Mouse (Mus musculus) kidney, embryonic 14.5 days (tissue): ENCODE measurements at regions not wholly inside any gene's neighbourhood (a gene's known extent, or its start where the extent isn't known, plus 50 kb on each side); places are given as distances from the start of the nearest gene placed in this dataset.
"Not testable (repeated sequence)": the region's sequence is repeated elsewhere in the genome, so short reads cannot be mapped to it uniquely, and the experiment has no call there.

ENCODE experiments used
- ATAC-seq: fragments of 200-750 bp; cut with Nextera tagmentation; 2 replicates; pipeline ENCODE4 v1.8.0; 2017; ENCODE audit warnings: moderate number of reproducible peaks, mild to moderate bottlenecking, moderate TSS enrichment, moderate library complexity; ENCODE audit not compliant: low FRiP score, low TSS enrichment
- H3K27ac ChIP-seq: fragments of 300-500 bp; sonication (generic); 2 replicates; pipeline ENCODE4 v1.5.1; 2014; ENCODE audit warnings: low read depth, mild to moderate bottlenecking, low read length, moderate library complexity, mixed read lengths
- H3K27me3 ChIP-seq: fragments of 300-500 bp; sonication (generic); 2 replicates; pipeline ENCODE4 v1.6.1; 2014; ENCODE audit warnings: mild to moderate bottlenecking, low read length; ENCODE audit not compliant: control insufficient read depth, insufficient read depth
- H3K36me3 ChIP-seq: fragments of 300-500 bp; sonication (generic); 2 replicates; pipeline ENCODE4 v1.6.1; 2014; ENCODE audit warnings: low read length, mixed read lengths; ENCODE audit not compliant: control insufficient read depth, insufficient read depth
- H3K4me1 ChIP-seq: fragments of 300-500 bp; sonication (generic); 2 replicates; pipeline ENCODE4 v1.6.1; 2014; ENCODE audit warnings: low read length, mixed read lengths; ENCODE audit not compliant: control insufficient read depth, insufficient read depth
- H3K4me2 ChIP-seq: fragments of 300-500 bp; sonication (generic); replicated peaks from 2 replicates; pipeline ENCODE4 v1.6.1; 2014; ENCODE audit warnings: low read depth, mild to moderate bottlenecking, low read length
- H3K4me3 ChIP-seq: fragments of 300-500 bp; sonication (generic); 2 replicates; pipeline ENCODE4 v1.5.1; 2014; ENCODE audit warnings: mild to moderate bottlenecking, low read length
- H3K9ac ChIP-seq: fragments of 300-500 bp; sonication (generic); 2 replicates; pipeline ENCODE4 v1.6.1; 2014; ENCODE audit warnings: low read depth, mild to moderate bottlenecking, low read length, moderate library complexity
- H3K9me3 ChIP-seq: fragments of 300-500 bp; sonication (generic); 2 replicates; pipeline ENCODE4 v1.6.1; 2016; ENCODE audit warnings: low read length; ENCODE audit not compliant: control insufficient read depth
- WGBS: fragments of 180-500 bp; shearing (Covaris S2); extraction: QIAGEN DNeasy Blood & Tissue Kit; methylation state at CpG from one replicate; pipeline ENCODE4 v1.1.7; 2014; 5-methylcytosine and 5-hydroxymethylcytosine counted together

DNA sequence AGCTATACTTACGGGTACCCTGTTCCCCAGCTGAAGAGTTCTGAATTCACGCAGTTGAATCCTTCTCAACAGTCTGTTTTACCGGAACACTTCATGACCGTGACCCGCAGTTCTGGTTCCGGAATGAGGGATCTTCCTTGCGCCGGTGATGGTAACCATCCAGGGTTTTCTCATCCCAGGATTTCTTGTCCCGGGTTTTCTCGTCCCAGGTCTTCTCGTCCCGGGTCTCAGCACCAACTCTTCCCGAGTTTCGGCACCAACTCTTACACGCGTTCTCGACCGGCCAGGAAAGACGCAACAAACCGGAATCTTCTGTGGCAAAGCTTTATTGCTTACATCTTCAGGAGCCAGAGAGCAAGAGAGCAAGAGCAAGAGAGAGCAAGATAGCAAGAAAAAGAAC is 147.5 kb upstream of the Peli2 start:
- not testable (repeated sequence) for H3K27me3 ChIP-seq, ATAC-seq, H3K4me1 ChIP-seq, H3K36me3 ChIP-seq, H3K27ac ChIP-seq, H3K4me2 ChIP-seq, H3K9ac ChIP-seq, H3K4me3 ChIP-seq, H3K9me3 ChIP-seq
- WGBS = 97% methylated on average over 20 of the region's 20 CpGs

DNA sequence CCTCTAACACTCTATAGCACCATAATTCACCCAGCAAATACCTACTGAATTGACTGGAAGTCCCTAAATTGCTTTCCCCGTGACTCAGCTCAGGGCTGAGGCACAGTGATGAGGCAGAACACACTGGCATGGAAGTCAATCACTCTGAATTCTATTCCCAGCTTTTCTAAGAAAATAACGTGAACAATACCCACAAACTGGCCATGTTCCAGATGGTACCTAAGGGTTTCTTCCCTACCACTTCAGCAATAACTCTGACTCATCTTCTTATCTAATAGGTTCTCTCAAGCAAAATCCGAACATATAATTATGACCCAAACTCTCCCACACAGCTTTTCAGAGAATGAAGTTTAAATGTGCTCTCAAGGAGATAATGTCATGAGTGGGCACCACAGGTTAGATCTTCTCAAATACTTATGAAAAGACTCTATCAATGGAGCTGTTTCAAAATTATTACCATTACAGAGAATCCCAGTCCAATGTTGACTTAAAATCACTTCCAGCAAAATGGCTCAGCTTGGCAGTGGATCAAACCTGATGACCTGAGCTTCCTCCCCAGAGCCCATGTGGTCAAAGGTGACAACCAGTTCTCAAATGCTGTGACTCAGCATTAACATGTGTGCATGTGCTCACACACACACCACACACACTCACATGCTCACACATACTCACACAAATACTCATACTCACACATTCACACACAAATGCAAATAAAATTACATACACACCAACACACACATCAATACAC is 137.5 kb upstream of the Peli2 start:
- 75% methylated on average over 3 of the region's 3 CpGs for WGBS
- H3K9ac ChIP-seq = no peak overlapping the region
- no peak overlapping the region for H3K27ac ChIP-seq

DNA sequence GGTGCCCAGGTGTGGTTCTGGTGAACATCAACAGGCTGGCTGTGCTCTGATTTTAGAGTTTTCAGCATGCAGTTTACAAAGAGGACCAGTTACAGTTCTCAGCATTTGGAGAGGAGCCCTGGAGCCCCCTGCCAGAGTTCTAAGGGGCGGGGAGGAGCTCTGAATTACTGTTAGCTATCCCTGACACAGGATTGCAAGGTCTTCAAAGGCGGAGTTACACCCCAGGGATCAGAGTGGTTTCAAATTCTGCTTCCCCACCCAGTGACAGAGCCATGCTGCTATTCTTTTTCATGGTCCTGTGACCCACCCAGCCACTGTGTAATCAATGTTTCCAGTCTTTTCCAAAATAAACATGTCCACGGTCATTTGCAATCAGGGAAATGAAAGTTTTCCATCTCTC is 134.1 kb upstream of the Peli2 start:
- no peak overlapping the region for H3K27ac ChIP-seq
- H3K9ac ChIP-seq = no peak overlapping the region
- H3K36me3 ChIP-seq = no peaks in the 10 kb centered on the region
- no peak overlapping the region for H3K4me2 ChIP-seq
- H3K9me3 ChIP-seq = no peaks in the 10 kb centered on the region
- H3K27me3 ChIP-seq = no peaks in the 10 kb centered on the region
- peaks cover 4% of the 10 kb centered on the region; the same call in 1 of the 2 replicates for H3K4me1 ChIP-seq
- 5% methylated on average over 3 of the region's 3 CpGs for WGBS
- no peak overlapping the region for H3K4me3 ChIP-seq
- peak; percentile 81; the same call in 1 of the 2 replicates for ATAC-seq

More for the DNA sequence above, 137.5 kb upstream of the Peli2 start:
- no peaks in the 10 kb centered on the region for H3K27me3 ChIP-seq
- H3K4me2 ChIP-seq = no peak overlapping the region
- no peak for ATAC-seq
- no peaks in the 10 kb centered on the region for H3K36me3 ChIP-seq
- H3K9me3 ChIP-seq = no peaks in the 10 kb centered on the region
- no peak overlapping the region for H3K4me3 ChIP-seq
- peaks cover 4% of the 10 kb centered on the region; the same call in 1 of the 2 replicates for H3K4me1 ChIP-seq

DNA sequence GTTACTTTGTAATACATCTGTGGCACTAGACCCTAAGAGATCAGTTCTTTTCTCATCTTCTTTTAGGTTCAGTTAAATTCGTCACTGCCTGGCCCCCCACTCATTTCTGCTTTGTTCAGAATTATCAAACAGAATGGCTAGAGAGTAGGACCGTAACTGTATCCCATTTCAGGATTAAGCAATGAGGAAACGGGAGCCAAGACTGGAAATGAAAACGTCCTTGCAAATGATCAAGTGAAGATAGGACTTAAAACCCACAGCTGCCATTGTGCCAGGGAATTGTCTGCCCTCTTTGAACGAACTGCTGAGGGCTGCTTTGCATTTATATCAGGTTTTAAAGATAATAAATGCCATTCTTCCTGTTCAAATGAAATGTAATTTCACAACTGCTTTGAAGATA is 133.7 kb upstream of the Peli2 start:
- no peak overlapping the region for H3K27ac ChIP-seq
- no peak overlapping the region for H3K9ac ChIP-seq
- 6% methylated on average over 5 of the region's 5 CpGs for WGBS
- no peaks in the 10 kb centered on the region for H3K27me3 ChIP-seq
- H3K9me3 ChIP-seq = no peaks in the 10 kb centered on the region
- no peak overlapping the region for H3K4me3 ChIP-seq
- no peak overlapping the region for H3K4me2 ChIP-seq
- H3K36me3 ChIP-seq = no peaks in the 10 kb centered on the region
- ATAC-seq = peak; percentile 12; the same call in 1 of the 2 replicates
- H3K4me1 ChIP-seq = peaks cover 4% of the 10 kb centered on the region; the same call in 1 of the 2 replicates

DNA sequence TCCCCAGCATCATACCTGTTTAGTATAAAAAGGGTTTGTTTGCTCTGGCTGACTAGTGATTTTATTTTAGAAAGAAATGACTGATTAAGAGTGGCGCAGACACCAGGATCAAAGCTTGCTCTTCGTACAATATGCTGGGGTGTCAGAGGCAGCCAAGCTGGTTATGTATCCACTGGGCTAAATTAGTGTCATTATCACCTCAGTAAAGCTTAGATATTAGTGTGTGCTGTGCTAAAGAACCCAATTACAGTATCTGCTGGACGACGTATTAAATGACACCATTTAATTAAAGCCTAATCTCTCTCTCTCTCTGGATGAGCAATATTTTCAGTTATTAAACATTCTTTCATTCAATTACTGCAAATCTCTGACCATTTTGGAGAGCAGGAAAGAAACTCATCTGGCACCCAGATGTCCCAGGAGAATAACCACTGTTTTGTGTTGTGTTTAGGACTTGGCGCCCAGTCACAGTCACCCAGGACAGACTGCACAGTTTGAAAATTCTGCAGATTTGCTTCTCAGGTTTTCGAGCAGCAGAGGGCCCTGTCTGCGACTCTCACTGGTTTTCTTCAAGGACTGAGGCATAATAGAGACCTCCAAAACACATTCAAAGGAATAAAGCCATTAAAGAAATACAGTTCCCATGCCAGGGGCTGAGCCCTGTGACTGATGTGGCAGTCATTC is 133.1 kb upstream of the Peli2 start:
- ATAC-seq = no peak
- Histone ChIP-seq H3K36me3 (no peaks in the 10 kb centered on the region), H3K27me3 (no peaks in the 10 kb centered on the region), H3K9me3 (no peaks in the 10 kb centered on the region), H3K9ac (no peak overlapping the region), H3K4me3 (no peak overlapping the region), H3K27ac (no peak overlapping the region), H3K4me2 (no peak overlapping the region), H3K4me1 (peaks cover 4% of the 10 kb centered on the region; the same call in 1 of the 2 replicates)
- WGBS = 68% methylated on average over 7 of the region's 7 CpGs

DNA sequence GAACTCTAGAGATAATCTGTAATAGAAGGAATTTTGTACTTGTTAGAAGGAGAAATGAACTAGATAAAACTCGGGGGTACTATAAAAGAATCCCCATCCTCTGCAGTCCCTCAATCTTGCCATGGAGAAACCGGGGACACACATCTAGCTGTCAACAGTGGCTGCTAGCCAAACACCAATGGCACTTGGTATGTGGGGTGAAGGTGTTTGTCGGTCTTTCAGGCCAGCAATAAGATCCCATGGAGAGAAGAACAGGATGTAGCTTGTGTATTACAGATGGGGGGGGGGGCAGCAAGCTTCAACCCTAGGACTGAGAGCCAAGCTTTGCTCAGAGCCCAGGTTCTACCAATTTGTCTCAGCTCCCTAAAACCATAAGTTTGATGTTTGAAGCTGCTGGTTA is 132.5 kb upstream of the Peli2 start:
- Histone ChIP-seq H3K27ac (no peak overlapping the region), H3K27me3 (no peaks in the 10 kb centered on the region), H3K9ac (no peak overlapping the region), H3K9me3 (no peaks in the 10 kb centered on the region), H3K4me2 (no peak overlapping the region), H3K4me1 (peaks cover 4% of the 10 kb centered on the region; the same call in 1 of the 2 replicates), H3K4me3 (no peak overlapping the region), H3K36me3 (no peaks in the 10 kb centered on the region)
- no peak for ATAC-seq
- 78% methylated on average over 3 of the region's 3 CpGs for WGBS

DNA sequence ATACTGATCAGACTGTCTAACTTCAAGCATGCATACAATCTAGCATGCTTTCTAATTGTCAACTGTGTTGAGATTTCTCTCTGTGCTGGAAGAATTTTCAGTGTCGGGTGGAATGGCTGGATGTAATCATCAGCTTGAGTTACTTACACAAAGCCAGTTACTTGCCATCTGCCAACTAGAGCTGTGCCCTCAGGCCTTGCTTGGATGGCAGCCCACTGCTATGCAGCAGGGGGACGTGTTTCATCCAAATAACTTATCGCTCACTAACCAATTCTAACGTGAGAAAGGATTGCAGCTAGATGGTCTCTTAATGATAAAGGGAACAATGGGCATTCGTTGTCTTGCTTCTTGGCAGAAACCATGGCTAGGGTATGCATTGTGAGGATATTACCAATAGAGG is 131.3 kb upstream of the Peli2 start:
- Histone ChIP-seq H3K4me1 (peaks cover 4% of the 10 kb centered on the region; the same call in 1 of the 2 replicates), H3K27me3 (no peaks in the 10 kb centered on the region), H3K4me2 (no peak overlapping the region), H3K9me3 (no peaks in the 10 kb centered on the region), H3K36me3 (no peaks in the 10 kb centered on the region), H3K9ac (no peak overlapping the region), H3K27ac (no peak overlapping the region), H3K4me3 (no peak overlapping the region)
- WGBS = 77% methylated on average over 5 of the region's 5 CpGs
- ATAC-seq = no peak

DNA sequence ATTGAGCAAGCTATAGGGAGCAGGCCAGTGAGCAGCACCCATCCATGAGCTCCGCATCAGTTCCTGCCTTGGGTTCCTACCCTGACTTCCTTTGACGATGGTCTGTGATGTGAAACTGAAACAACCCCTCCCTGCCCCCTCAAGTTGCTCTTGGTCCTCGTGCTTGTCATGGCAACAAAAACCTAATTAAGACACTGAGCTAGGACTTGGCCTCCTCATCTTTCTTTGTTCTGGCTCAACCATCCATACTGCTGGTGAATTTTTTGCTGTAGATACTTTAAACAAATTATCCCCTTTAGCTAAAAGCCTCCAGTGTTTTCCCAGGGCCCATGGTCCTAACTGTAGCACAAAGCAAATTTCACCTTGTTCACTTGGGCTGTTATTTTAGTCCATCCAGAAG is 129.9 kb upstream of the Peli2 start:
- no peak for ATAC-seq
- H3K4me2 ChIP-seq = no peak overlapping the region
- H3K9me3 ChIP-seq = no peaks in the 10 kb centered on the region
- no peak overlapping the region for H3K9ac ChIP-seq
- H3K4me3 ChIP-seq = no peak overlapping the region
- peaks cover 4% of the 10 kb centered on the region; the same call in 1 of the 2 replicates for H3K4me1 ChIP-seq
- H3K27ac ChIP-seq = no peak overlapping the region
- no peaks in the 10 kb centered on the region for H3K36me3 ChIP-seq
- H3K27me3 ChIP-seq = no peaks in the 10 kb centered on the region
- 57% methylated on average over 3 of the region's 3 CpGs for WGBS

DNA sequence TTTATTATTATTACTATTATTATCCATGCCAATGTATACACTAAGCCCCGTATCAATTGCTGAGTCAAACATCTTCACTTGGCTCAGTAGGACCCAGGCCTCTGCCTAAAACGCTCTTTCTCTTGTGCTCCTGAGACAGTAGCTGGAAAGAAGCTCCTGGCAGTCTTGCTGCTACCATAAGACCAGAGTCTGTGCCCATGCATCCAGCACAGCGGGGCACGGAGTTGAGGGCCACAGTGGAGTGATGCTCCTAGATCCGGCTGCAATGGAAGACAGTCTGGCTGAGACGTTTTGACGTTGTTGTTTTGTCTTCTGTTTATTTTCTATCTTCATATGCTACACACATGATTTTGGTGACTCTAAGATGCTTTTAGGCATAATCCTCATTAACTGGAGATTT is 129.1 kb upstream of the Peli2 start:
- Histone ChIP-seq H3K4me3 (no peak overlapping the region), H3K36me3 (no peaks in the 10 kb centered on the region), H3K27ac (no peak overlapping the region), H3K27me3 (no peaks in the 10 kb centered on the region), H3K9ac (no peak overlapping the region), H3K9me3 (no peaks in the 10 kb centered on the region), H3K4me1 (peaks cover under 1% of the 10 kb centered on the region; the same call in 1 of the 2 replicates), H3K4me2 (no peak overlapping the region)
- ATAC-seq = no peak
- WGBS = 94% methylated on average over 7 of the region's 7 CpGs
